Mouse (Mus musculus) CH12.LX (cell line): ENCODE measurements at regions not wholly inside any gene's neighbourhood (a gene's known extent, or its start where the extent isn't known, plus 50 kb on each side); places are given as distances from the start of the nearest gene placed in this dataset.

Experiments
- CTCF ChIP-seq, 2 experiments: IDR thresholded peaks in 1 of 2; conservative IDR thresholded peaks in 1 of 2; 2 replicates each; pipeline ENCODE4 v1.5.1; 2011 to 2012; ENCODE audit warnings: low read depth in 2 of 2, low read length in 2 of 2, improper control_type of control experiment in 1 of 2, inconsistent platforms in 1 of 2, mild to moderate bottlenecking in 1 of 2, moderate library complexity in 1 of 2
- IRF4 ChIP-seq: IDR thresholded peaks from 2 replicates; pipeline ENCODE4 v1.6.1; 2014; ENCODE audit warnings: low read depth, mild to moderate bottlenecking, inconsistent platforms, low read length, improper control_type of control experiment
- POLR2A ChIP-seq: IDR thresholded peaks from 2 replicates; pipeline ENCODE4 v1.6.1; 2011; ENCODE audit warnings: low read depth, mild to moderate bottlenecking, improper control_type of control experiment, low read length
- SIN3A ChIP-seq: IDR thresholded peaks from 2 replicates; pipeline ENCODE4 v1.6.1; 2012; ENCODE audit warnings: low read length, improper control_type of control experiment, inconsistent platforms
- USF1 ChIP-seq: IDR thresholded peaks from 2 replicates; pipeline ENCODE4 v1.6.1; 2014; ENCODE audit warnings: low read depth, mild to moderate bottlenecking, inconsistent platforms, low read length, improper control_type of control experiment

- TF ChIP-seq SIN3A (no peak), POLR2A (no peak), IRF4 (no peak), USF1 (no peak), CTCF (conservative IDR thresholded peaks at IDR 0.05 in 1 of 2, IDR thresholded peaks at IDR 0.05 in 1 of 2; ENCODE audit: low read depth in 2 of 2, low read length in 2 of 2) (no peak)
Observed at GRCm38 (mm10) chr7:111374534-111374933, 291.7 kb upstream of the Eif4g2 start.
